Mouse (Mus musculus): ENCODE data around the gene Rps5. TPM values are rescaled to one million over a fixed set of nuclear protein-coding genes. Genes with fewer than 3 reads are reported as not detected.
A peak's percentile ranks its signal among the peaks of the same experiment; 100 is the strongest.
"Not testable (repeated sequence)": the region's sequence is repeated elsewhere in the genome, so short reads cannot be mapped to it uniquely, and the experiment has no call there.

Rps5 gene
- total RNA-seq, 2 experiments from 2014 or later = 379 to 453 TPM

- no peak for DNase-seq (ENCODE audit: extremely low spot score in 1 of 2, low spot score in 1 of 2)
Observed at GRCm38 (mm10) chr7:12927191-12927680, 5.1 kb downstream of the Rps5 start, which contains the start of gene Rnf225. TSS of gene Rnf225 (plus strand) at chr7:12927416.

GRCm38 (mm10) chr7:12927693-12928589 is 5.9 kb downstream of the Rps5 start:
- peak; percentile 21 to 24 for DNase-seq (ENCODE audit: extremely low spot score in 1 of 2, low spot score in 1 of 2)

GRCm38 (mm10) chr7:12933615-12934140 is 11.6 kb downstream of the Rps5 start:
- DNase-seq (ENCODE audit: extremely low spot score in 1 of 2, low spot score in 1 of 2) = no peak

- DNase-seq (ENCODE audit: extremely low spot score in 1 of 2, low spot score in 1 of 2) = no peak
Observed at GRCm38 (mm10) chr7:12934808-12935207, 12.7 kb downstream of the Rps5 start.

- not testable (repeated sequence) for DNase-seq (ENCODE audit: extremely low spot score in 1 of 2, low spot score in 1 of 2)
Observed at GRCm38 (mm10) chr7:12937254-12937803, 15.2 kb downstream of the Rps5 start.

GRCm38 (mm10) chr7:12940599-12940998 is 18.5 kb downstream of the Rps5 start:
- no peak for DNase-seq (ENCODE audit: extremely low spot score in 1 of 2, low spot score in 1 of 2)

GRCm38 (mm10) chr7:12943488-12943887 is 21.4 kb downstream of the Rps5 start:
- DNase-seq (ENCODE audit: extremely low spot score in 1 of 2, low spot score in 1 of 2) = no peak

- DNase-seq (ENCODE audit: extremely low spot score in 1 of 2, low spot score in 1 of 2) = peak; percentile 75 to 76
Observed at GRCm38 (mm10) chr7:12949032-12949871, 27.2 kb downstream of the Rps5 start.

- DNase-seq (ENCODE audit: extremely low spot score in 1 of 2, low spot score in 1 of 2) = no peak
Observed at GRCm38 (mm10) chr7:12949872-12950229, 27.8 kb downstream of the Rps5 start.

- DNase-seq (ENCODE audit: extremely low spot score in 1 of 2, low spot score in 1 of 2) = no peak
Observed at GRCm38 (mm10) chr7:12954896-12955295, 32.8 kb downstream of the Rps5 start.

GRCm38 (mm10) chr7:12957511-12957910 is 35.4 kb downstream of the Rps5 start:
- no peak for DNase-seq (ENCODE audit: extremely low spot score in 1 of 2, low spot score in 1 of 2)

GRCm38 (mm10) chr7:12958948-12959347 is 36.9 kb downstream of the Rps5 start:
- DNase-seq (ENCODE audit: extremely low spot score in 1 of 2, low spot score in 1 of 2) = no peak

GRCm38 (mm10) chr7:12959718-12960117 is 37.6 kb downstream of the Rps5 start:
- DNase-seq (ENCODE audit: extremely low spot score in 1 of 2, low spot score in 1 of 2) = no peak

GRCm38 (mm10) chr7:12961511-12962141 is 39.5 kb downstream of the Rps5 start:
- peak in 1 of 2 experiments; percentile 41 for DNase-seq (ENCODE audit: extremely low spot score in 1 of 2, low spot score in 1 of 2)

- peak; percentile 73 to 81 for DNase-seq (ENCODE audit: extremely low spot score in 1 of 2, low spot score in 1 of 2)
Observed at GRCm38 (mm10) chr7:12965678-12966091, 43.6 kb downstream of the Rps5 start, which contains the start of gene Zfp324. TSS of gene Zfp324 (plus strand) at chr7:12965838.

- DNase-seq (ENCODE audit: extremely low spot score in 1 of 2, low spot score in 1 of 2) = peak in 1 of 2 experiments; percentile 56
Observed at GRCm38 (mm10) chr7:12966104-12966845, 44.2 kb downstream of the Rps5 start.

- no peak for DNase-seq (ENCODE audit: extremely low spot score in 1 of 2, low spot score in 1 of 2)
Observed at GRCm38 (mm10) chr7:12970906-12971305, 48.8 kb downstream of the Rps5 start.
